Mouse (Mus musculus) forebrain, postnatal 0 days (tissue): ENCODE measurements at regions not wholly inside any gene's neighbourhood (a gene's known extent, or its start where the extent isn't known, plus 50 kb on each side); places are given as distances from the start of the nearest gene placed in this dataset.

Source experiments
- ATAC-seq: fragments of 200-750 bp; cut with Nextera tagmentation; 2 replicates; pipeline ENCODE4 v1.8.0; 2017; ENCODE audit warnings: mild to moderate bottlenecking, moderate library complexity
- DNase-seq: peaks from one replicate; pipeline ENCODE4 v3.0.0-alpha.2; 2015
- H3K27ac ChIP-seq: fragments of 300-500 bp; sonication (generic); 2 replicates; pipeline ENCODE4 v1.5.1; 2014; ENCODE audit warnings: low read depth, mild to moderate bottlenecking, antibody characterized with exemption, low read length, moderate library complexity, mixed read lengths
- H3K27me3 ChIP-seq: fragments of 300-500 bp; sonication (generic); 2 replicates; pipeline ENCODE4 v1.6.1; 2014; ENCODE audit warnings: mild to moderate bottlenecking, low read length, mixed read lengths; ENCODE audit not compliant: insufficient read depth
- H3K36me3 ChIP-seq: fragments of 300-500 bp; sonication (generic); 2 replicates; pipeline ENCODE4 v1.6.1; 2014; ENCODE audit warnings: mild to moderate bottlenecking, moderate library complexity; ENCODE audit not compliant: insufficient read depth
- H3K4me1 ChIP-seq: fragments of 300-500 bp; sonication (generic); 2 replicates; pipeline ENCODE4 v1.6.1; 2014; ENCODE audit warnings: antibody characterized with exemption; ENCODE audit not compliant: insufficient read depth
- H3K4me2 ChIP-seq: fragments of 300-500 bp; sonication (generic); 2 replicates; pipeline ENCODE4 v1.6.1; 2014; ENCODE audit warnings: low read depth, mild to moderate bottlenecking, moderate library complexity
- H3K4me3 ChIP-seq: fragments of 300-500 bp; sonication (generic); 2 replicates; pipeline ENCODE4 v1.5.1; 2014; ENCODE audit warnings: low read depth, low read length, mixed read lengths
- H3K9ac ChIP-seq: fragments of 300-500 bp; sonication (generic); 2 replicates; pipeline ENCODE4 v1.6.1; 2014; ENCODE audit warnings: mild to moderate bottlenecking
- H3K9me3 ChIP-seq: fragments of 300-500 bp; sonication (generic); 2 replicates; pipeline ENCODE4 v1.6.1; 2016; ENCODE audit warnings: low read length
- CTCF ChIP-seq: sonication (generic); IDR thresholded peaks from 2 replicates; pipeline ENCODE4 v1.5.1; 2016; ENCODE audit warnings: antibody characterized with exemption, control low read depth, low read depth
- WGBS: fragments of 180-500 bp; shearing (Covaris S2); extraction: QIAGEN DNeasy Blood & Tissue Kit; methylation state at CpG from one replicate; pipeline ENCODE4 v1.1.7; 2014; 5-methylcytosine and 5-hydroxymethylcytosine counted together

- Histone ChIP-seq H3K4me2 (no peak overlapping the region), H3K4me1 (no peaks in the 10 kb centered on the region), H3K4me3 (no peak overlapping the region), H3K27me3 (no peaks in the 10 kb centered on the region), H3K9me3 (no peaks in the 10 kb centered on the region), H3K9ac (no peak overlapping the region), H3K36me3 (no peaks in the 10 kb centered on the region), H3K27ac (no peak overlapping the region)
- 89% methylated on average over 7 of the region's 7 CpGs for WGBS
- no peak for TF ChIP-seq CTCF
- ATAC-seq (no peak), DNase-seq (no peak)
Measured at GRCm38 (mm10) chr7:129995529-129995928, 403.9 kb downstream of the Wdr11 start.

GRCm38 (mm10) chr7:130001064-130001463 lies 409.4 kb downstream of the Wdr11 start:
- WGBS, result 56% methylated on average over 10 of the region's 10 CpGs

GRCm38 (mm10) chr7:130002002-130002401 lies 410.3 kb downstream of the Wdr11 start:
- H3K27ac ChIP-seq, result no peak overlapping the region
- no peaks in the 10 kb centered on the region for H3K27me3 ChIP-seq
- TF ChIP-seq CTCF, result no peak
- DNase-seq, result no peak
- H3K4me2 ChIP-seq, result no peak overlapping the region
- ATAC-seq, result no peak
- 57% methylated on average over 12 of the region's 12 CpGs for WGBS
- H3K36me3 ChIP-seq, result no peaks in the 10 kb centered on the region
- H3K9ac ChIP-seq, result no peak overlapping the region
- no peak overlapping the region for H3K4me3 ChIP-seq
- no peaks in the 10 kb centered on the region for H3K9me3 ChIP-seq
- 0 out of 2 replicates have a peak, but pooled peaks cover 2% of the 10 kb centered on the region for H3K4me1 ChIP-seq

More at GRCm38 (mm10) chr7:130001064-130001463, 409.4 kb downstream of the Wdr11 start:
- no peak overlapping the region; the same call in 1 of the 2 replicates for H3K27ac ChIP-seq
- ATAC-seq (no peak), DNase-seq (peak; percentile 41)
- H3K4me1 ChIP-seq, result 0 out of 2 replicates have a peak, but pooled peaks cover 2% of the 10 kb centered on the region
- peak overlapping the region; percentile 2; the same call in 1 of the 2 replicates for H3K4me2 ChIP-seq
- TF ChIP-seq CTCF, result no peak
- no peak overlapping the region for H3K9ac ChIP-seq
- H3K9me3 ChIP-seq, result no peaks in the 10 kb centered on the region
- no peaks in the 10 kb centered on the region for H3K27me3 ChIP-seq
- no peaks in the 10 kb centered on the region for H3K36me3 ChIP-seq
- H3K4me3 ChIP-seq, result no peak overlapping the region

GRCm38 (mm10) chr7:130005406-130005805 lies 413.7 kb downstream of the Wdr11 start:
- H3K4me3 ChIP-seq, result no peak overlapping the region
- WGBS, result 47% methylated on average over 10 of the region's 10 CpGs
- H3K36me3 ChIP-seq, result no peaks in the 10 kb centered on the region
- no peaks in the 10 kb centered on the region for H3K27me3 ChIP-seq
- no peak overlapping the region for H3K4me2 ChIP-seq
- no peak overlapping the region for H3K9ac ChIP-seq
- H3K4me1 ChIP-seq, result 0 out of 2 replicates have a peak, but pooled peaks cover 2% of the 10 kb centered on the region
- no peak overlapping the region for H3K27ac ChIP-seq
- no peak for TF ChIP-seq CTCF
- ATAC-seq, result no peak
- DNase-seq, result no peak
- no peaks in the 10 kb centered on the region for H3K9me3 ChIP-seq

GRCm38 (mm10) chr7:130007993-130008583 lies 416.4 kb downstream of the Wdr11 start:
- H3K27ac ChIP-seq, result no peak overlapping the region
- H3K9me3 ChIP-seq, result no peaks in the 10 kb centered on the region
- no peaks in the 10 kb centered on the region for H3K27me3 ChIP-seq
- no peak for DNase-seq
- H3K4me3 ChIP-seq, result no peak overlapping the region
- H3K4me1 ChIP-seq, result no peaks in the 10 kb centered on the region
- 47% methylated on average over 6 of the region's 6 CpGs for WGBS
- no peak overlapping the region for H3K9ac ChIP-seq
- no peak overlapping the region for H3K4me2 ChIP-seq
- no peak for TF ChIP-seq CTCF
- no peak for ATAC-seq
- no peaks in the 10 kb centered on the region for H3K36me3 ChIP-seq

- no peak for TF ChIP-seq CTCF
- WGBS, result 59% methylated on average over 12 of the region's 12 CpGs
- no peak overlapping the region for H3K4me3 ChIP-seq
- ATAC-seq, result no peak
- H3K36me3 ChIP-seq, result no peaks in the 10 kb centered on the region
- no peak for DNase-seq
- H3K4me2 ChIP-seq, result no peak overlapping the region
- no peaks in the 10 kb centered on the region for H3K27me3 ChIP-seq
- H3K27ac ChIP-seq, result no peak overlapping the region
- no peaks in the 10 kb centered on the region for H3K9me3 ChIP-seq
- no peaks in the 10 kb centered on the region for H3K4me1 ChIP-seq
- H3K9ac ChIP-seq, result no peak overlapping the region
Measured at GRCm38 (mm10) chr7:130008591-130009418, 417.1 kb downstream of the Wdr11 start.

- Histone ChIP-seq H3K9ac (no peak overlapping the region), H3K4me3 (no peak overlapping the region), H3K4me1 (no peaks in the 10 kb centered on the region), H3K9me3 (no peaks in the 10 kb centered on the region), H3K4me2 (no peak overlapping the region), H3K27ac (no peak overlapping the region), H3K27me3 (no peaks in the 10 kb centered on the region), H3K36me3 (no peaks in the 10 kb centered on the region)
- ATAC-seq, result no peak
- WGBS, result 83% methylated on average over 8 of the region's 8 CpGs
- no peak for DNase-seq
- no peak for TF ChIP-seq CTCF
Measured at GRCm38 (mm10) chr7:130012067-130012466, 420.4 kb downstream of the Wdr11 start.
